Mouse (Mus musculus): ENCODE results near the gene Zbtb7b.

DNA sequence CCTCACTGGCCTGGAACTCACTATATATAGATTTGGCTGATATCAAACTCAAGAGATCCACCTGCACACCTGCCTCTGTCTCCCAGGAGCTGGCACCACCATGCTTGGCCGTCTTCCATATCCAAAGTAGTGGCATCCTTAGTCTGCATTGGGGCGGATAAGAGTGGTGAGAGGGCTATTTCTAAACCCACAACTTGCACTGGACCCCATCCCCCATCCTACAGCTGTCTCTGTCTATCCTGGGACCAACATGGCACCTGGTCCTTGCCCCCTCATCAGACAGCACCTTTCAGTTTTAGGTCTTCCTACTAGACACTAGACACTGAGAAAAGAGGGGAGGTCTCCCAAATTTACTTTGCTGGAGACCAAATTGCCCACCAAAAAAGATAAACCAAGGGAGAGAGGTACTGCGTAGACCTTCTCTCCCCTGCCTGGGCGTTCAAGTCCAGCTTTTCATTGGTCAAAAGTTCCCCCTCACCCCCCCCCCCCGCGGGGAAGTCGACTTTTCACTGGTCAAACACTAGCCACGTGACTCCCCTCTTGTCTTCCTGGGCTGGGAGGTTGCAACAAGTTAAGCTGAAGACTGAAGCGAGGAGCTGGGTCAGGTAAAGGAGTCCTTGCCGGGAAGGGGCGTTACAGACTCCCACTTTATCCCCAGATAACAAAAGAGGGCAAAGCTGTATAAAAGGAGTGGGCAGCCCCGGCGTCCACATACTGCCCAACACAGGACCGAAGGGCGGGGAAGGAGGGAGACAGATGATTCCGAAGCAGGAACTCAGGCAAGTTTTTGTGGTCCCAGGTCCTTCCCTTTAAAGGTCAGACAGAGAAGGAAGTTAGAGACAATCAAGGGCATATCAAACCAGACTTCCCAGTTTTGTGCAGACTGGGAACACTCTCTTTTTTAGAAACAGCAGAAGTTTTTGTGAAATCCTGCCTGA lies 41.9 kb upstream of the Zbtb7b start, which contains the start of gene Pbxip1:
- no peak for TF ChIP-seq POLR2A (IDR thresholded peaks at IDR 0.05; ENCODE audit: insufficient read depth, low read depth, low read length)
- no peak for TF ChIP-seq CTCF (IDR thresholded peaks at IDR 0.05; ENCODE audit: insufficient read depth, low read depth, low read length)
